Mouse (Mus musculus) forebrain, postnatal 0 days (tissue): ENCODE results near the gene Adm. TPM values are rescaled to one million over a fixed set of nuclear protein-coding genes. Genes with fewer than 3 reads are reported as not detected.
"Not testable (repeated sequence)": the region's sequence is repeated elsewhere in the genome, so short reads cannot be mapped to it uniquely, and the experiment has no call there.

Experiments
- ATAC-seq: fragments of 200-750 bp; cut with Nextera tagmentation; 2 replicates; pipeline ENCODE4 v1.8.0; 2017; ENCODE audit warnings: mild to moderate bottlenecking, moderate library complexity
- DNase-seq: peaks from one replicate; pipeline ENCODE4 v3.0.0-alpha.2; 2015
- H3K27ac ChIP-seq: fragments of 300-500 bp; sonication (generic); 2 replicates; pipeline ENCODE4 v1.5.1; 2014; ENCODE audit warnings: low read depth, mild to moderate bottlenecking, antibody characterized with exemption, low read length, moderate library complexity, mixed read lengths
- H3K27me3 ChIP-seq: fragments of 300-500 bp; sonication (generic); 2 replicates; pipeline ENCODE4 v1.6.1; 2014; ENCODE audit warnings: mild to moderate bottlenecking, low read length, mixed read lengths; ENCODE audit not compliant: insufficient read depth
- H3K36me3 ChIP-seq: fragments of 300-500 bp; sonication (generic); 2 replicates; pipeline ENCODE4 v1.6.1; 2014; ENCODE audit warnings: mild to moderate bottlenecking, moderate library complexity; ENCODE audit not compliant: insufficient read depth
- H3K4me1 ChIP-seq: fragments of 300-500 bp; sonication (generic); 2 replicates; pipeline ENCODE4 v1.6.1; 2014; ENCODE audit warnings: antibody characterized with exemption; ENCODE audit not compliant: insufficient read depth
- H3K4me2 ChIP-seq: fragments of 300-500 bp; sonication (generic); 2 replicates; pipeline ENCODE4 v1.6.1; 2014; ENCODE audit warnings: low read depth, mild to moderate bottlenecking, moderate library complexity
- H3K4me3 ChIP-seq: fragments of 300-500 bp; sonication (generic); 2 replicates; pipeline ENCODE4 v1.5.1; 2014; ENCODE audit warnings: low read depth, low read length, mixed read lengths
- H3K9ac ChIP-seq: fragments of 300-500 bp; sonication (generic); 2 replicates; pipeline ENCODE4 v1.6.1; 2014; ENCODE audit warnings: mild to moderate bottlenecking
- H3K9me3 ChIP-seq: fragments of 300-500 bp; sonication (generic); 2 replicates; pipeline ENCODE4 v1.6.1; 2016; ENCODE audit warnings: low read length
- CTCF ChIP-seq: sonication (generic); IDR thresholded peaks from 2 replicates; pipeline ENCODE4 v1.5.1; 2016; ENCODE audit warnings: antibody characterized with exemption, control low read depth, low read depth
- WGBS: fragments of 180-500 bp; shearing (Covaris S2); extraction: QIAGEN DNeasy Blood & Tissue Kit; methylation state at CpG from one replicate; pipeline ENCODE4 v1.1.7; 2014; 5-methylcytosine and 5-hydroxymethylcytosine counted together
- polyA plus RNA-seq: library from polyadenylated mRNA; unstranded; fragments of >200 nt; fragmentation: Nextera tagmentation; extraction: Ambion mirVana; gene quantifications from 2 replicates; pipeline ENCODE4 v1.2.1, GENCODE M21; 2015
- total RNA-seq: library from RNA; depleted of rRNA; stranded (reverse); fragments of >200 nt; gene quantifications from 2 replicates; pipeline ENCODE4 v1.2.3, GENCODE M21; 2014

Gene Adm
- total and polyA plus RNA-seq, 2 experiments from 2014 or later: 2.0 to 2.1 TPM

DNA sequence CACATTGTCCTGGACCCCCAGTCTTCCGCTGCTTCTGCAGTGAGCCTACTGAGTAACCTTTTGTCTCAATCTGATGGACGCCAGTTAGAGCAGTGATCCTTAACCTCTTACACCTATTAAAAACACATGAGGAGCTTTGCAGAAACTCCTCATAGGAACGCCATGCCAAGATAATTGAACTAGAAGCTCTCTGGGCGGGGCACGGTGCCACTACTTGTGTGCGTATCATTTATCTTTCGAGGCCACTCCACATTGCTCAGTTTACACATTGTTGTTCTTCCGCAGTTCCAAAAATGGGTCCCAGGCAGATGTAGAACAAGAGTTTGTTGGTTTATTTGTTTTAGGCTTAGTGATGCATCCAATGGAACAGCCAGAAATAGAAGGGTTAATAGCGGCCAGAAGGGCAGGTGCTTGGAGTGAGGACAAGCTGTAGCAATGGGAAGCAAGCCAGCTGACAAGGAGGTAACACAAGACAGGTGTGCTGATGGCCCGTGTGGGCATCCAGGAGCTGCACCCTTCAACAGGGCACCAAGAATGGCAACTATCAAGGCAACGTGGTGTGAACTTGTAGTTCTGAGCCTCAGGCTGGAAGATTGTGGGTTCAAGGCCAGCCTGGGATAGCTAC, 11.9 kb downstream of the Adm start:
- H3K9ac ChIP-seq: no peak overlapping the region
- no peak overlapping the region for H3K4me2 ChIP-seq
- DNase-seq (no peak), ATAC-seq (no peak)
- no peak overlapping the region for H3K27ac ChIP-seq
- H3K27me3 ChIP-seq: no peaks in the 10 kb centered on the region
- H3K4me3 ChIP-seq: no peak overlapping the region
- no peaks in the 10 kb centered on the region for H3K4me1 ChIP-seq
- no peak for TF ChIP-seq CTCF
- no peaks in the 10 kb centered on the region for H3K36me3 ChIP-seq
- 86% methylated on average over 11 of the region's 11 CpGs for WGBS
- no peaks in the 10 kb centered on the region for H3K9me3 ChIP-seq

DNA sequence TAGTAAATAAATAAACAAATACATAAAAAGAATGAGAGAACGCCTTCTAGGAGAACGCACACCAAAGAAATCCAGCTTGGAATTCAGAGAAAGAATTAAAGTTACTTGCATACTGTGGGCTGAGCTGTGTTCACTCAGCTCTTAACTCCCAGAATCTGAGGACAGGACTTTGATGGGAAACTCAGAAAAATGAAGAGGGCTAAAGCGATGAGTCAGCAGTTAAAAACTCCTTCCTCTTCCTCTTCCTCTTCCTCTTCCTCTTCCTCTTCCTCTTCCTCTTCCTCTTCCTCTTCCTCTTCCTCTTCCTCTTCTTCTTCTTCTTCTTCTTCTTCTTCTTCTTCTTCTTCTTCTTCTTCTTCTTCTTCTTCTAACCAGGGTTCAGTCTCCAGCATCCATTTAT, 12.5 kb downstream of the Adm start:
- not testable (repeated sequence) for H3K4me2 ChIP-seq, H3K27ac ChIP-seq, H3K4me3 ChIP-seq, H3K36me3 ChIP-seq, DNase-seq, H3K9ac ChIP-seq, H3K27me3 ChIP-seq, H3K4me1 ChIP-seq, ATAC-seq, H3K9me3 ChIP-seq
- WGBS: 97% methylated on average over 3 of the region's 3 CpGs

DNA sequence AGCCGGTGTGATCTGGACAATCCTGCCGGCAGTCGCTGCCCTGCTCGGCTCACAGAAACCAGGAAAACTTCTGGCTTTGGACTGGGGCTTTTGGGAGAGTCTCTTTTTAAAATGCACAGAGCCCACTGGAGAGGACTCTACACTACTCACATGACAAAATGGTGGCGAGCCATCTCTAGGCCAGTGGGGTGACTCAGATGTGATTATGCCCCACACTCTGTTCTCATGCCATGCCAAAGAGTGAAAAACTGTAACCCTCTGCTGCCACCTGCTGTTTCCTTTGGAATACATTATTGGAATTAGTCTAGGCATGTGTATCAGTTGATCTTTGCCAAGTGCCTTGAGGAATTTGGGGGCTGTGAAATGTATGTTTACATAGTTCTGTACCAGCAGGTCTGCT, 17.9 kb downstream of the Adm start:
- peak; percentile 78 for ATAC-seq
- Histone ChIP-seq H3K36me3 (no peaks in the 10 kb centered on the region), H3K4me2 (no peak overlapping the region), H3K9ac (no peak overlapping the region), H3K4me3 (no peak overlapping the region), H3K27me3 (no peaks in the 10 kb centered on the region), H3K9me3 (no peaks in the 10 kb centered on the region), H3K27ac (no peak overlapping the region), H3K4me1 (no peaks in the 10 kb centered on the region)
- 66% methylated on average over 5 of the region's 5 CpGs for WGBS
- TF ChIP-seq CTCF: peak; percentile 81
- DNase-seq: peak; percentile 80

DNA sequence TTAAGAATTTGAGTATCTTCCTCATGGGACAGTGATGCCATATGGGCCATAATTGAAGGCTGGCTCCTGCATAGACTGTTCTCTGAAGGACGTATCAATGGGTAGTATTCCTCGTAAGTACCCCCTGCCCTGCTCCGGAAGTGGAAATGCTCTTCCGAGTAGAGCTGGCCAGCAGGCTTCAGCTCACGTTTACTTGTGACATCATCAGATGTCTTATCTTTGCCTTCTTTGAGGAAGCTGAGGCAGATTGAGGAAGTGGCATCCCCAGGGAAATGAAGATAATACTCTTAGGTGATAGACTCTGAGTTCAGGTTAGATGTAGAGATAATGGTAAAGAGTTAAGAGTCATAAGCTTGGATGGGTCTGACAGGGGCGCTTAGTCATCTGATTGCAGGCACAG, 18.4 kb downstream of the Adm start:
- Histone ChIP-seq H3K36me3 (no peaks in the 10 kb centered on the region), H3K4me3 (no peak overlapping the region), H3K27ac (no peak overlapping the region), H3K4me1 (no peaks in the 10 kb centered on the region), H3K4me2 (no peak overlapping the region), H3K9ac (no peak overlapping the region), H3K27me3 (no peaks in the 10 kb centered on the region), H3K9me3 (no peaks in the 10 kb centered on the region)
- no peak for DNase-seq
- 83% methylated on average over 6 of the region's 6 CpGs for WGBS
- no peak for TF ChIP-seq CTCF
- no peak for ATAC-seq

DNA sequence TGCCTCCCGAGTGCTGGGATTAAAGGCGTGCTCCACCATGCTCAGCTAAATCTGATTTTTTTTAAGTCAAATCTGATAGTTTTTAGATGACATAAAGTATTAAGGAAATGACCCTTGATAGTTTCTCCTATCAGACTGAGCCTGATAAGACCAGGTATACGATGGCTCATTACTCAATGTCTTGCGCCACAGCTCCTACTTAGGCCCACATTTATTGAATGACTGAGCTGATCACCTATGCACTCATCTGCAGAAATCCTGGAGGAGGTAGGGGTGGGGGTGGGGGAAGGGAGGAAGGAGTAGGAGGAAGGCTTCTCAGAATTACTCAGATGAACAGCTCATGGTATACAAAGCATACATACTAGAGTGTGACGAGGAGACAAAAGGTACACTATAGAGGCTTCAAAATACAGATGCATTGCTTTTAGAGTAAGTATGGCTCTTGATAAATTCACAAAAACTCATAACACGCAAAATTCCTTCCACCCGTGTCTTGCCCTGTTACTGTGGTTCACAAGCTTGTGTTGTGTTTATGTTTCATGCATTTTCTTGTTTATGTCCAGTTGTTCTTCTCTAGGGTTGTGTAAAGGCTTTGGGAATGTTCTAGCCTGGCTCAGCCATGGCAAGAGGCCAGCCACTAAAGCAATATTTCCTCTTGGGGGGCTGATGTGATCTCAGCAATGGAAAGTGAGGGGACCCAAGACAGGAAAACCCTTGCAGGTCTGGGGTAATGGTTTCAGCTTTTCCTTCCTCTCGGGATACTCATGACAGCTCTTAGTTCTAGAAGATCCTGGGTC, 19.3 kb downstream of the Adm start:
- H3K27me3 ChIP-seq: no peaks in the 10 kb centered on the region
- H3K27ac ChIP-seq: no peak overlapping the region
- ATAC-seq: no peak
- H3K4me2 ChIP-seq: no peak overlapping the region
- no peaks in the 10 kb centered on the region for H3K9me3 ChIP-seq
- no peak overlapping the region for H3K9ac ChIP-seq
- H3K36me3 ChIP-seq: no peaks in the 10 kb centered on the region
- WGBS: 92% methylated on average over 8 of the region's 8 CpGs
- no peak for TF ChIP-seq CTCF
- DNase-seq: no peak
- no peak overlapping the region for H3K4me3 ChIP-seq
- H3K4me1 ChIP-seq: no peaks in the 10 kb centered on the region

DNA sequence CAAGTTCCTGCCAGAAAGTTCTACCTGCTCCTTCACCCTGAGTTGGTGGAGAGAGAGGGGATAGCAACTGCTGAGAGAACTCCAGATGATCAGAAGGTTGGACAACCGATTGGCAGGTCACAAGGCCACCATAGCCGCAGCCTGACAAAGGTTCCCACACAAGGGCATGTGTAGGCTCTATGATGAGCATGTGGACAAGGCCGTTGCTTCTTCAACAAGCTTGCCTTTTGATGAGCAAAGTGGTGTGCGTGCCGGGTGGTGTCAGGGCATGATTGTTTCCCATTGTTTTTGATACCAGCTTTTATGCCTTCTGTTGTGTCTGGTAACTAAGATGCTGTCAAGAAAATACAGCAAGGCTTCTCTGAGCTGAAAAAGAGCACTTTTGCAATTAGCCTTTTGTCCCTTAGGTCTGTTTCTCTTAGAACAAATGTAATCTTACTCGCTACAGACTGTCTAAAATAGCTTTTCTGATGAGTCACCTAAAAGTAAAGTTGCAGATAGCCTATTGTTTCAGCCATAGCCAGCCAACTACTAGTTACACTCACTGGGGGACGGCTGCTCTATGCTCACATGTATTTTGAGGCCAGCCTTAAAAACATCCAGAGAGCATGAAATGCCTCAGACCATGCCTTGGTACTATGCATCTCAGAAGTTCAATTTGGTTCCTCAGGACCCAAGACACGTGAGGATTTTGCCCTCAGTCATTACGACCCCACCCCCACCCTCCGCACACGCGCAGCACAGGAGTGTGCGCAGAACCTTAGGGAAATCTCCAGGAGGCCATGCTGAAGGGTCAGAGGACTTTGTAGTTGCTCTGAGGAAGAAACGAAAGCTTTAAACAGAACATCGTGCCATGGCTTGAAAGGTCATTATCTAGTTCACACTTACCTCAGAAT, 20.3 kb downstream of the Adm start:
- no peak overlapping the region for H3K4me3 ChIP-seq
- no peaks in the 10 kb centered on the region for H3K4me1 ChIP-seq
- no peak for ATAC-seq
- no peaks in the 10 kb centered on the region for H3K9me3 ChIP-seq
- H3K27me3 ChIP-seq: no peaks in the 10 kb centered on the region
- no peak overlapping the region for H3K4me2 ChIP-seq
- no peak overlapping the region for H3K27ac ChIP-seq
- 82% methylated on average over 15 of the region's 15 CpGs for WGBS
- H3K9ac ChIP-seq: no peak overlapping the region
- no peak for TF ChIP-seq CTCF
- DNase-seq: no peak
- no peaks in the 10 kb centered on the region for H3K36me3 ChIP-seq
